Mouse (Mus musculus): ENCODE measurements around the gene Ccdc91.

The Ccdc91 gene

DNA sequence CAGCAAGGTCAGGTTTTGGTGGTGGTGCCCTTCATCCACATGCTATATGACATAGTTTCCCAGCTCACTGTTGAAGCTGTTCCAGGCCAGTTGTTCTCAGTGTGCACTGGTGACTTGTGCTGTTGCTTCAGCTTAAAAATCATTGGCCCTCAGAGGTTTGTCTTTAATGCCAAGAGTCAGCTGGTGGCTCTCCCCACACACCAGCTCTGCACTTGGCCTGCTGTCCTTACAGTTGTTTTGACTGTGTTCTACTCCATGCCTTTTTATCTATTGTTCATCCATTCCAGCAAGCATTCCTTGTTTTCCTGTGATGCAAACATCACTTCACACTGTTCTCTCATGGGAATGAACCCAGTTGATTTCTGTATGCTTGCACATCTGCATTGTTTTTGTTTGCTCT is 84.8 kb downstream of the Ccdc91 start:
- no peak for DNase-seq (ENCODE audit: inconsistent age in 2 of 2, low spot score in 1 of 2)

GRCm38 (mm10) chr6:147569246-147569645 is 93.6 kb downstream of the Ccdc91 start:
- DNase-seq (ENCODE audit: inconsistent age in 2 of 2, low spot score in 1 of 2): peak in 1 of 2 experiments; percentile 51

DNA sequence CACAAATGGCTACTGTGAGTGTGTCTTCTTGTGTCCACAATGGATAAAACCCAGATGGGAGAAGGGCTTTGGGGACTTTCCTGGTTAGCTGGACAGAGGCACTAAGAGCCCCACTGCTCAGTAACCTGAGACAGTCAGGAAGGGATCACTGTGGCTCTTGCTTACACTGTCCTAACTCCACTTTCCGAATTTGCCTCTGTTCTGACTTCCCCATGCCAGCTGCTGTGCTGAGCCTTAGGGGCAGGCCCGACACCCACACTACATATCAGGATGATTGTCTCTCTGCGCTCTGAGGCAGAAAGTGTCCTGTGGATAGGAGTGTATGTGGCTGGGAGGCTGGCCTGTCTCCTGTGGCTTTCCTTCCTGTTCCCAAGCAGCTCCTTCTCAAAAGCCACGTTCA is 97.5 kb downstream of the Ccdc91 start:
- no peak for DNase-seq (ENCODE audit: inconsistent age in 2 of 2, low spot score in 1 of 2)

- DNase-seq (ENCODE audit: inconsistent age in 2 of 2, low spot score in 1 of 2): no peak
Observed at GRCm38 (mm10) chr6:147574454-147575182, 99.0 kb downstream of the Ccdc91 start.

DNA sequence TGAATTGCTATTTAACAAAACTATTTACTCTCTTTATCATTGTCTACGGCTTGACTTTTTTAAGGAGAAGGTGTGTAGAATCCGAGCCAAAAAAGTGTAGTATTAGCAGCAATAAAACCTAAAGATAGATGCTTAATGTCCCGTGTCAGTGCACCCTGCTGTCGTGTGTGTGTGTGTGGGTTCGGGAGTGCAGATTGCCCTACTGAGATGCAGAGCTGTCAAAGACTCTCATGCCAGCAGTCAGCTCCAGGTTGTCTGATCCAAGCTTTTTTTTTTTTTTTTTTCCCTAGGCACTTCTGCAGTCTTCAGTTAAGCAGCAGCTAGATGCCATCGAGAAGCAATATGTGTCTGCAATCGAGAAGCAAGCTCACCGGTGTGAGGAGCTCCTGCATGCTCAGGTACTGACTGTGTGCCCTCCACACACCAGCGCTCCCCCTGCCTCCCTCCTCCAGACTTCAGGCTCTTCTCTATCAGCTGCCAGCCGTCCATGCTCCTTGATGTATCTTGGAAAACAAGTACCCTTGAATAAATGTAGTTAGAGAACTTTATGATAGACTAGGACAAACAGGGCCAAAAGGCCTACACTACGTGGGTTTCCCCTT is 99.7 kb downstream of the Ccdc91 start:
- DNase-seq (ENCODE audit: inconsistent age in 2 of 2, low spot score in 1 of 2): no peak

- no peak for DNase-seq (ENCODE audit: inconsistent age in 2 of 2, low spot score in 1 of 2)
Observed at GRCm38 (mm10) chr6:147587675-147588074, 112.0 kb downstream of the Ccdc91 start.

GRCm38 (mm10) chr6:147606666-147607065 is 131.0 kb downstream of the Ccdc91 start:
- no peak for DNase-seq (ENCODE audit: inconsistent age in 2 of 2, low spot score in 1 of 2)

DNA sequence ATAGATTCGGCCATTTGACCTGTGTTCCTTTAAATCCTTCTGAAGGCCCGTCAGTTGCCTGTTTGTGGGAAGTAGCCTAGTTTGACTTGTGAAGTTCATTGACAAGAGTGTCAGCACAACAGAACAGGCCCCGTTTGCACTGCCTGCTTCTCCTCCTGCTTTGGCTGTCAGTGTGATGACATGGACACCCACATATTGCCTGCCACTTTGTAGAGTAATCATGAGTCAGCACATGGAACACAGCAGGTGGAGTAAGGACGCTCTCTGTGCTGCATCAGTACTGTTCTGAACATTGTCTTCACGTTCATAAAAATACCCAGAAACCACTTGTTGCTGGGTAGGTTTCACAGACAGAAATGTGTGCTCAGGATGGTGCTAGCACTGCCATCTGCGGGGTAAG is 132.0 kb downstream of the Ccdc91 start:
- no peak for DNase-seq (ENCODE audit: inconsistent age in 2 of 2, low spot score in 1 of 2)

DNA sequence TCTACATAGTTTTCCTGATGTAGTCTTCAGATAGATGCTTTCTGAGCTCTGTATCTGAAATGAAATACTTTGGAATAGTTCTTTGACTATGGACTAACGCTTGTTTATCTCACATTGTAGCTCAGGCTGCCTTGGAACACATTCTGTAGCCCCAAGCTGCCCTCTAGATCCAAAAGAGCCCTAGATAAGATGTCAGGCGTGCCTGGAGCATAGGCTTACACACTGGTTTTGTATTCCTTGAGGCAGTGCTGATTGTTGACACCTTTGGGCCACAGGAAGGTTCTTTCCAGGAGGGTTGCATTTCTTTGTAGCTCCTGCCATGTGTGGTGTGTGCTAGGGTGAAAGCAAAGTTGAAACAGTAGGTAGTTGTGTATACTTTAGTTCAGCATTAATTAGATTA is 139.7 kb downstream of the Ccdc91 start:
- no peak for DNase-seq (ENCODE audit: inconsistent age in 2 of 2, low spot score in 1 of 2)

DNA sequence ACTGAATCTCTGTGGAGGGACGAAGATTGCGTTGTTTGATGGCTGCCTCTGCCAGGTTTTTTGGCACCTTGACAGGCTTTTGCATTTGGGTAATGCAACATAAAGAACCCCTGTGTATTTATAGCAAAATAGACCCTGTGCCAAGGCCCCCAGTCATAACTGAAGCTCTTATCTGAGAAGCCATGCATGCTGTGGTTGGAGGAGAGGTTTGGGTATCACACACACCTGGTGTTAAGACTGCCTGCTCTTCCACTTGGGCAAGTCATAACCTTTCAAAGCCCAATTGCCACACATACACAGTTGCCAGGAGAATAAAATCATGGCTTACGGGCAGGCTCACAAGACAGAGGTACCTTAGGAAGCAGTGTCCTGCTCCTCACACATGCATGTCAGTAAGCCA is 147.5 kb downstream of the Ccdc91 start:
- DNase-seq (ENCODE audit: inconsistent age in 2 of 2, low spot score in 1 of 2): no peak

DNA sequence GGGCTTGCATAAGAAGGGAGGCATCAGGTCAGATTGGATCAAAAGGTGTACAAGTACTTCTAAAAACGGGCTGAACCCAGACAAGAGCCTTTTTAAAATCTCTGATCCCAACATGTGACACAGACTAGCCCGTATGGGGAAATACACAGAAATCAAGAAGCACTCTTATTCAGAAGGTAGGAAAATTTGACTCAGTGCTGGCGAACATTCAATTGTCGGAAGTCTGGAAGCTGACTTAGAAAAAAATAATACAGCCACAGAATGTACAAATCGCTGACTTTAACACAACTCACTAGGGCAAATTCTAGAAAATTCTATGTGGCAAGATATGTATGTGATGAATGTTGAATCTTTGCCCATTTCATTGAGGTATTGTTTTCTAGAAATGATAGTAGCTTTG is 160.8 kb downstream of the Ccdc91 start:
- DNase-seq (ENCODE audit: inconsistent age in 2 of 2, low spot score in 1 of 2): no peak

DNA sequence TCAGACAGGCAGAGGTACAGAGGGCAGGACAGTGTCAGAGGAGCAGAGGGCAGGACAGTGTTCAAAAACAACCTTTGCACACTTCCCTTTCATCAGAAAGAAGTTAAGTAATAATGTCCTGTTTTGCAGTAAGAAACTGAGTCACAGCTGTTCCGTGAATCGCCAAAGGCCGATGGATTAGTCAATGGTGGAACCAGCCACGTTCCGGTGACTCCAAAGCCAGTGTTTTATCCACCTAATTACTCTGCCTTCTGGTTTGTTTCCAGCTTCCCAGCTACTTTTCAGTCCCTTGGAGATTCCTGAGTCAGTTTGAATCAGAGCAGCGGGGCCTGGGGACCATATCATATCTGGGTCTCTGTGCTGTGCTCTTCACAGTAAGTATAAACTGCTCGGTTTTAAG is 168.2 kb downstream of the Ccdc91 start:
- DNase-seq (ENCODE audit: inconsistent age in 2 of 2, low spot score in 1 of 2): peak in 1 of 2 experiments; percentile 53

- DNase-seq (ENCODE audit: inconsistent age in 2 of 2, low spot score in 1 of 2): peak in 1 of 2 experiments; percentile 69
Observed at GRCm38 (mm10) chr6:147644391-147644790, 168.8 kb downstream of the Ccdc91 start.

- DNase-seq (ENCODE audit: inconsistent age in 2 of 2, low spot score in 1 of 2): no peak
Observed at GRCm38 (mm10) chr6:147646401-147646968, 170.9 kb downstream of the Ccdc91 start.

DNA sequence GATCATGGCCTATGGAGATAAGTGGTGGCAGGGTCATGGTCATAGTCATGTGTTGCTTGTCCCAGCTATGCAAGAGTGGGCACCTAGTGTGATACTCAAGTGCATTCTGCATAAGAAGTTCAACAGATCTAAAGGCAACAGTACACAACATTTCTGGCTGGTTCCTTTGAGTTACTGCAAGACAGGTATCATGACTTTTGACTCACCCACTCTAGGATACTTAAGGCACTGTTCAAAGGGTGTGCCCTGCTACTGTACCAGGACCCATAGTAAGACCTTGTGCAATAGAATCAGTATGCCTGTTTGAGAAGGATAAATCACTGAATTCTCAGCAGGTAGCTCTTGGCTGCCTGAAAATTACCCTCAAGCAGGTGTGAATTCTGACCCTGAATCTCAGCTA is 182.4 kb downstream of the Ccdc91 start:
- no peak for DNase-seq (ENCODE audit: inconsistent age in 2 of 2, low spot score in 1 of 2)

DNA sequence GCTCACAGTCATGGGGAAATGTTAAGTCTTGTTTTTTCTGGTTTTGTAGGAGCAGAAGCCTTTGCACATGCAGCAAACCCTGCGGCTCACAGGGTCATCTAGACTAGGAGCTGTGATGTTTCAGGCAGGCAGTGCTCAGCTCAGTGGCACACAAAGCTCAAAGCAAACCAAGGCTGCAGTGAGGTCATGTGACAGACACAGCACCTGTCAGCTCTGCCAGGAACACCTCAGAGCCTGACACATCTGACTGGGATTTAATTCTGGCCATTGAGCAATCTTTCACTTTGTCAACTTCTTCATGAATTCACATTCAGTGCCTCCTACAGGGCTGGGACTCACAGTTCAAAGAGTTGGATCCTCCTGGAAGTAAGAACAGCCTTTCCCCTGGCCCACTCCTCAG is 185.1 kb downstream of the Ccdc91 start:
- DNase-seq (ENCODE audit: inconsistent age in 2 of 2, low spot score in 1 of 2): peak in 1 of 2 experiments; percentile 11

DNA sequence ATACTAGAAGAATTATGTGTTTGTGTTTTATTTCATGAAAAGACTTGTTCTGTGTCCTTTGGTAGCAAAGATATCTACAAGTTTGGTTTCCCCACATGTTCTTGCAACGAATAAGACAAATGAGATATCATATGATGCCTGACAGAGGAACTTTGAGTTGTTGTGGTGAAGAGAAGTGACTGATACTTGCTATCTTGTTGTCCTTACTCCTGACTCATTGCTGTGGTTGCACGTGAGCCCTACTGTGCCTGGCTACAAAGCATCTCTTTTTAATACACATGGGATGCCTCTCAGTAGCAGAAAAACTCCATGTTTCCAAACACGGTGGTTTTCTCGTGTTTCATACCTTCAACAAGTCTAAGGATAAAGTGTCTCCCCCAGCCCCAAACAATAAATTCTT is 186.2 kb downstream of the Ccdc91 start:
- no peak for DNase-seq (ENCODE audit: inconsistent age in 2 of 2, low spot score in 1 of 2)

DNA sequence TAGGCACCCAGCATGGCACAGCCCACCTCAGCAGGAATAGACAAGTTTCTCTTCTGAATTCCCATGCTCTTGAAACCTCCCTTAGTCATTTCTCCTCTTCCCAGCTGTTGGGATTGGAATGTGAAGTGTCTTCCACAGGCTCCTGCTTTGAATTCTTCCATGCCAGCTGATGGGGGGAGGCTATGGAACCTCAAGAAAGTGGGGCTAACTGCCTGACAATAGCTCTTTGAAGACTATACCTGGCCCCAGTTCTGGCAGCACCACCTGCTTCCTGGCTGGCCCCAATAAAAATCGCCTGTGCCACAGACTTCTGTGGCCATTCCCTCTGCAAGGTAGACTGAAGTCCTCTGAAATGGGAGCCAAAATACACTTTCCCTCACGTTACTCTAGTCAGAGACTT is 187.0 kb downstream of the Ccdc91 start:
- no peak for DNase-seq (ENCODE audit: inconsistent age in 2 of 2, low spot score in 1 of 2)

DNA sequence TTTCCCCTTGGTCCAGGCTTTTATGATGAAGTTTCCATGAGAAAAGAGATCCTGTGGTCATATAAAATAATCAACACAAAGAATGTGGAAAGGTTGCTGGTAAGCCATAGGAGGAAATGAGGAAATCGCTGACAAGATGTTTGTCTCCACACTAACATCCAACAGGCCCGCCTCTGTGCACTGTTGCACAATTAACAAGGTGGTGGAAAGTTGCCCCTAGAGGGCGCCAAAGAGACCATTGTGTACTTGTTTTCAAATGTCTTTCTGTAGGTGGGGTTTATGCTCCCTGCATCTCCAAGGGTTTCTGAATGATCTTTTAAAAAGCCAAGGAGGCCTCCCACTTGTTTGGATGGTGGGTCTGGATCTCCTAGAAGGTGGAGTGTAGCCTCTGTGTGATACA is 188.7 kb downstream of the Ccdc91 start:
- DNase-seq (ENCODE audit: inconsistent age in 2 of 2, low spot score in 1 of 2): peak; percentile 46 to 87

DNA sequence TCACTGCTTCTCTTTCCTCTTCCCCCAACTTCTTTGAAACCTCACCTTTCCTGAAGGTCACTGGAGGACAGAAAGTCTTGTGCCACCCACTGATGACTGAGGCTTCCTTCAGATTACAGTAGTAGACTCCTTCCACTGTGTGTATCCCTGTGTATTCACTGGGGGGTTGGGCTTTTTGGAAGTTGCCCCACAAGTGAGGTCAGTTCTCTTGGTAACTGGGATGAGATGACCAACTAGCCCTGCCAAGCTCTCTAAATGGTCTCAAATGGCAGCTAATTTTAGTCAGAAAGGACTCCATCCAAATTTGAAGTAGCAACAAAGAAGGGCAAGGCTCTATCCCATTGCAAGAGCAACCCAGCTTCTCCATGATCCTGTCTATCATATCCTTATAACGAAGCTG is 195.7 kb downstream of the Ccdc91 start:
- DNase-seq (ENCODE audit: inconsistent age in 2 of 2, low spot score in 1 of 2): no peak

GRCm38 (mm10) chr6:147672481-147672880 is 196.9 kb downstream of the Ccdc91 start:
- DNase-seq (ENCODE audit: inconsistent age in 2 of 2, low spot score in 1 of 2): no peak

DNA sequence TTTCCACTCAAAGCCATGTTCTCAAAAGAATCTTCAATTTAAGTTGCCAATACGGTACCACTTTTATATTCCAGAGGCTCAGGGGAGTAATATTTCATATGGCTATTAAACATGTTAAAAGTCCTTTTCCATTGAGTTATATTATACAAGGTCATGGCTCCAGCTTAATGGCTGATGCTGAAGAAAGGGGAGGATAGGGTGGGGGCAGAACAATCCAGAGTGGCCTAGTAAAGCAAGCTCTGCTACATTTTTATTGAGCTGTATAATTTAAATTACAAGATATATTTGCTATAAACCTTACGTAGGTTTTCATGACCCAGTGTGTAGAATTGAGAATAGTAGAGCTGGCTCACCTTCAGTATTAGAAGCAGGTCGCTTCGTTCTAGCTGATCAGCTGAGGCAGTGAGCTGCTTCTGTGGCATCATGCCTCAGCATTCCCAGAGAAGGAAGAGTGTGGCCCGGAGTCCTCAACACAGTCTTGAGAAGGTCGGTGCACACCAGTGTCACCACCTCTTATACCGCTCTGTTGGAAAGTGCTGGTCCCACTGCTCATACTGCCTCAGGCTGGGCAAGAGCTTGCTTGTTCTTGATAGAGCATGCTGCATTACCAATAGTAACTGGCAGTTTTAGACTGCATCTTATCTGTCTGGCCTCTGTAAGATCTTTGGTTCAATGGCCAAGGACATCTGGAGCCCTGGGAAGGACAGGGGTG is 199.6 kb downstream of the Ccdc91 start:
- DNase-seq (ENCODE audit: inconsistent age in 2 of 2, low spot score in 1 of 2): no peak

All from adrenal gland, adult (tissue).